Mouse (Mus musculus) CH12.LX (cell line): ENCODE measurements around the gene Phf23. TPM values are rescaled to one million over a fixed set of nuclear protein-coding genes. Genes with fewer than 3 reads are reported as not detected.
"Not testable (repeated sequence)": the region's sequence is repeated elsewhere in the genome, so short reads cannot be mapped to it uniquely, and the experiment has no call there.

Experiments
- DNase-seq: peaks from one replicate; pipeline ENCODE4 v3.0.0-alpha.2; 2013; ENCODE audit errors: extremely low read depth
- H3K27ac ChIP-seq: 2 replicates; pipeline ENCODE4 v1.5.1; 2012; ENCODE audit warnings: low read depth, mild to moderate bottlenecking, control low read depth, moderate library complexity; ENCODE audit not compliant: insufficient read depth
- H3K27me3 ChIP-seq: replicated peaks from 2 replicates; pipeline ENCODE3; 2012; ENCODE audit warnings: inconsistent platforms
- H3K36me3 ChIP-seq, 2 experiments: replicated peaks in 1 of 2; 2 replicates each; pipeline versions ENCODE3 to v1.6.1; 2012; ENCODE audit warnings: inconsistent platforms in 1 of 2, low read length in 1 of 2, mild to moderate bottlenecking in 1 of 2, mixed read lengths in 1 of 2, moderate library complexity in 1 of 2; ENCODE audit not compliant: control insufficient read depth in 1 of 2, insufficient read depth in 1 of 2
- H3K4me1 ChIP-seq, 2 experiments: 2 replicates each; pipeline ENCODE4 v1.6.1; 2012; ENCODE audit warnings: inconsistent platforms in 1 of 2, moderate library complexity in 1 of 2; ENCODE audit not compliant: insufficient read depth in 2 of 2, control insufficient read depth in 1 of 2
- H3K4me2 ChIP-seq: 2 replicates; pipeline ENCODE4 v1.6.1; 2012; ENCODE audit warnings: low read depth, mild to moderate bottlenecking, control low read depth; ENCODE audit not compliant: poor library complexity, insufficient read depth, severe bottlenecking
- H3K4me3 ChIP-seq, 3 experiments: fragments of 150-350 bp in 1 of 3; sonication (generic) in 1 of 3; replicated peaks in 1 of 3; 2 replicates each; pipeline versions ENCODE3 to v1.5.1; 2011 to 2012; ENCODE audit warnings: low read depth in 2 of 3, low read length in 2 of 3, mild to moderate bottlenecking in 2 of 3, moderate library complexity in 2 of 3, control low read depth in 1 of 3, improper control_type of control experiment in 1 of 3, inconsistent platforms in 1 of 3, mixed read lengths in 1 of 3; ENCODE audit not compliant: poor library complexity in 1 of 3
- H3K79me2 ChIP-seq: replicated peaks from 2 replicates; pipeline ENCODE4 v1.6.1; 2012; ENCODE audit warnings: mild to moderate bottlenecking, moderate library complexity; ENCODE audit not compliant: control insufficient read depth, poor library complexity, insufficient read depth, severe bottlenecking; ENCODE audit errors: extremely low read depth
- H3K9ac ChIP-seq: 2 replicates; pipeline ENCODE4 v1.6.1; 2012; ENCODE audit warnings: low read depth, mild to moderate bottlenecking, control low read depth, moderate library complexity; ENCODE audit not compliant: insufficient read depth
- H3K9me3 ChIP-seq: replicated peaks from 2 replicates; pipeline ENCODE3; 2012; ENCODE audit warnings: low read length, inconsistent platforms, mixed read lengths
- BHLHE40 ChIP-seq: IDR thresholded peaks from 2 replicates; pipeline ENCODE4 v1.6.1; 2011; ENCODE audit warnings: mild to moderate bottlenecking, low read depth, low read length, improper control_type of control experiment
- CTCF ChIP-seq, 2 experiments: IDR thresholded peaks in 1 of 2; conservative IDR thresholded peaks in 1 of 2; 2 replicates each; pipeline ENCODE4 v1.5.1; 2011 to 2012; ENCODE audit warnings: low read depth in 2 of 2, low read length in 2 of 2, improper control_type of control experiment in 1 of 2, inconsistent platforms in 1 of 2, mild to moderate bottlenecking in 1 of 2, moderate library complexity in 1 of 2
- HCFC1 ChIP-seq: IDR thresholded peaks from 2 replicates; pipeline ENCODE4 v1.6.1; 2012; ENCODE audit warnings: low read depth, mild to moderate bottlenecking, inconsistent platforms, low read length, improper control_type of control experiment
- IRF4 ChIP-seq: IDR thresholded peaks from 2 replicates; pipeline ENCODE4 v1.6.1; 2014; ENCODE audit warnings: low read depth, mild to moderate bottlenecking, inconsistent platforms, low read length, improper control_type of control experiment
- JUN ChIP-seq: IDR thresholded peaks from 2 replicates; pipeline ENCODE4 v1.6.1; 2011; ENCODE audit warnings: low read depth, mild to moderate bottlenecking, low read length, improper control_type of control experiment, moderate library complexity; ENCODE audit not compliant: insufficient read depth
- MEF2A ChIP-seq: IDR thresholded peaks from 2 replicates; pipeline ENCODE4 v1.6.1; 2014; ENCODE audit warnings: low read depth, mild to moderate bottlenecking, inconsistent platforms, low read length, improper control_type of control experiment, borderline replicate concordance
- MYC ChIP-seq: IDR thresholded peaks from 2 replicates; pipeline ENCODE4 v1.6.1; 2011; ENCODE audit warnings: low read depth, mild to moderate bottlenecking, improper control_type of control experiment, low read length
- POLR2AphosphoS2 ChIP-seq: IDR thresholded peaks from 2 replicates; pipeline ENCODE4 v1.6.1; 2011; ENCODE audit warnings: low read depth, low read length, improper control_type of control experiment
- RAD21 ChIP-seq: IDR thresholded peaks from 2 replicates; pipeline ENCODE4 v1.6.1; 2011; ENCODE audit warnings: low read depth, mild to moderate bottlenecking, low read length, improper control_type of control experiment, moderate library complexity
- SMC3 ChIP-seq: IDR thresholded peaks from 2 replicates; pipeline ENCODE4 v1.6.1; 2011; ENCODE audit warnings: low read depth, low read length, improper control_type of control experiment
- dilution Hi-C: fragments of 300-500 bp; cut with MboI; formaldehyde crosslinking; loops from 2 replicates; pipeline ENCODE4 v1.14.3; 2020; ENCODE audit warnings: low sequenced_read_pairs; ENCODE audit not compliant: extremely low pct_unique_long_range_greater_than_20kb, extremely low pct_ligation_motif_present
- in situ Hi-C: fragments of 300-500 bp; cut with MboI; formaldehyde crosslinking; loops from 3 replicates; pipeline ENCODE4 v1.14.3; 2019; ENCODE audit warnings: low sequenced_read_pairs, low pct_ligation_motif_present, low pct_unique_long_range_greater_than_20kb, mixed read lengths
- polyA plus RNA-seq: library from polyadenylated mRNA; unstranded; fragments of >175 nt; gene quantifications from 2 replicates; pipeline ENCODE4 v1.2.1, GENCODE M21; 2012; ENCODE audit warnings: low read depth; ENCODE audit not compliant: insufficient read length
- total RNA-seq, 2 experiments: library from RNA; depleted of rRNA; stranded (reverse); fragments of 300-350 nt in 1 of 2; fragments of >200 nt in 1 of 2; gene quantifications; 2 replicates each; pipeline ENCODE4 v1.2.3; 2012 to 2014

Gene Phf23
- total and polyA plus RNA-seq, 3 experiments: 67.2 to 93.2 (median 69.0) TPM

GRCm38 (mm10) chr11:69955618-69956017 lies 40.0 kb upstream of the Phf23 start:
- TF ChIP-seq CTCF (conservative IDR thresholded peaks at IDR 0.05 in 1 of 2, IDR thresholded peaks at IDR 0.05 in 1 of 2; ENCODE audit: low read depth in 2 of 2, low read length in 2 of 2): peak in 1 of 2 experiments; percentile 31; a peak in 2 of 4 replicates
- H3K9me3 ChIP-seq, dilution Hi-C loops, H3K27ac ChIP-seq, H3K9ac ChIP-seq, DNase-seq, H3K36me3 ChIP-seq, H3K4me3 ChIP-seq, H3K79me2 ChIP-seq, H3K4me1 ChIP-seq, H3K4me2 ChIP-seq, in situ Hi-C loops: not testable (repeated sequence)
- H3K27me3 ChIP-seq: peaks cover 17% of the 10 kb centered on the region

GRCm38 (mm10) chr11:69956218-69956617 lies 39.4 kb upstream of the Phf23 start:
- H3K9me3 ChIP-seq: no peaks in the 10 kb centered on the region
- H3K36me3 ChIP-seq: no peaks in the 10 kb centered on the region
- no peaks in the 10 kb centered on the region for H3K79me2 ChIP-seq
- no peak overlapping the region for H3K9ac ChIP-seq
- dilution Hi-C loops (no loop called here), in situ Hi-C loops (no loop called here)
- H3K27me3 ChIP-seq: peaks cover 17% of the 10 kb centered on the region
- H3K27ac ChIP-seq: no peak overlapping the region
- no peak overlapping the region for H3K4me2 ChIP-seq
- no peak overlapping the region for H3K4me3 ChIP-seq
- peaks cover 3 to 9% of the 10 kb centered on the region in 2 experiments; a peak in 3 of 4 replicates for H3K4me1 ChIP-seq
- peak; percentile 45 for TF ChIP-seq RAD21
- TF ChIP-seq JUN: no peak
- peak; percentile 9 to 55; a peak in 2 of 4 replicates for TF ChIP-seq CTCF (conservative IDR thresholded peaks at IDR 0.05 in 1 of 2, IDR thresholded peaks at IDR 0.05 in 1 of 2; ENCODE audit: low read depth in 2 of 2, low read length in 2 of 2)
- no peak for DNase-seq

- in situ Hi-C loops: no loop called here
- H3K9me3 ChIP-seq: peaks cover 10% of the 10 kb centered on the region
- H3K4me1 ChIP-seq: peaks cover 8% of the 10 kb centered on the region in 2 experiments
- H3K9ac ChIP-seq: no peak overlapping the region
- TF ChIP-seq SMC3 (peak; percentile 34; the same call in 1 of the 2 replicates), MYC (no peak), RAD21 (peak; percentile 25), CTCF (conservative IDR thresholded peaks at IDR 0.05 in 1 of 2, IDR thresholded peaks at IDR 0.05 in 1 of 2; ENCODE audit: low read depth in 2 of 2, low read length in 2 of 2) (peak; percentile 62 to 70), POLR2AphosphoS2 (no peak)
- TF ChIP-seq, all 38 proteins: peak for 3
- H3K4me3 ChIP-seq: no peak overlapping the region
- peaks cover 12% of the 10 kb centered on the region for H3K27me3 ChIP-seq
- peak; percentile 37 for DNase-seq
- dilution Hi-C loops: no loop called here
- H3K36me3 ChIP-seq: no peaks in the 10 kb centered on the region
- no peak overlapping the region for H3K27ac ChIP-seq
- no peaks in the 10 kb centered on the region for H3K79me2 ChIP-seq
- no peak overlapping the region for H3K4me2 ChIP-seq
These were observed 35.0 kb upstream of the Phf23 start for GRCm38 (mm10) chr11:69960616-69961015.

DNA sequence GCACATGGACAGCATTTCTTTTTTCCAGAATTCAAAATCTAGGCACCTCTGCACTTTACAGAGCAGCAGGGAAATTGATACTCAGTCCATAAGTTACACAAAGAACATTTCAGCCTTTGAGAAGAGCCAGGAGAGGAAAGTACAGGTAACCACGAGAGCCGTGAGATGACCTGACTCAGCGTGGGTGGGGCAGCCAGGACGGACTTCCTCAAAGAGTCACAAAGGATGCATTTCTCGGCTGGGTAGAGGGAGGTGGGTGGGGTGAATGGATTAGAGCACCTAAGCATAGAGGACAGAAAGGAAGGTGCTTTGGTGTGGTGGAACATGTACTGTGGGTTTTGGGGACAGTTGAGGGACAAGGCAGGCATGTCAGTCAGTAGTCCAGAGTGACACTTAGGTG lies 33.7 kb upstream of the Phf23 start:
- TF ChIP-seq BHLHE40: no peak
- no peak for TF ChIP-seq HCFC1
- TF ChIP-seq IRF4: no peak
- no peak for TF ChIP-seq MEF2A
- H3K4me1 ChIP-seq: peaks cover 8% of the 10 kb centered on the region in 2 experiments
- in situ Hi-C loops (no loop called here), dilution Hi-C loops (no loop called here)
- peaks cover 0 to 4% of the 10 kb centered on the region in 2 experiments for H3K36me3 ChIP-seq
- H3K27me3 ChIP-seq: peaks cover 12% of the 10 kb centered on the region
- peaks cover 22% of the 10 kb centered on the region for H3K9me3 ChIP-seq
- no peaks in the 10 kb centered on the region for H3K79me2 ChIP-seq
- H3K27ac ChIP-seq: no peak overlapping the region
- no peak overlapping the region for H3K4me2 ChIP-seq
- no peak for DNase-seq
- H3K9ac ChIP-seq: no peak overlapping the region
- H3K4me3 ChIP-seq: no peak overlapping the region
